Mouse (Mus musculus) forebrain, embryonic 12.5 days (tissue): Measurements from ENCODE around the gene Hoxa4. TPM values are rescaled to one million over a fixed set of nuclear protein-coding genes. Genes with fewer than 3 reads are reported as not detected.
A peak's percentile ranks its signal among the peaks of the same experiment; 100 is the strongest.

Experiments used
- ATAC-seq: fragments of 200-750 bp; cut with Nextera tagmentation; 2 replicates; pipeline ENCODE4 v1.8.0; 2017; ENCODE audit warnings: moderate TSS enrichment; ENCODE audit not compliant: low FRiP score
- H3K27ac ChIP-seq: fragments of 300-500 bp; sonication (generic); 2 replicates; pipeline ENCODE4 v1.5.1; 2016; ENCODE audit warnings: mild to moderate bottlenecking
- H3K27me3 ChIP-seq: fragments of 300-500 bp; sonication (generic); 2 replicates; pipeline ENCODE4 v1.6.1; 2016; ENCODE audit warnings: mild to moderate bottlenecking
- H3K36me3 ChIP-seq: fragments of 300-500 bp; sonication (generic); replicated peaks from 2 replicates; pipeline ENCODE4 v1.6.1; 2016; ENCODE audit warnings: mild to moderate bottlenecking
- H3K4me1 ChIP-seq: fragments of 300-500 bp; sonication (generic); 2 replicates; pipeline ENCODE4 v1.6.1; 2016
- H3K4me2 ChIP-seq: fragments of 300-500 bp; sonication (generic); 2 replicates; pipeline ENCODE4 v1.6.1; 2016; ENCODE audit warnings: mild to moderate bottlenecking, moderate library complexity
- H3K4me3 ChIP-seq: fragments of 300-500 bp; sonication (generic); replicated peaks from 2 replicates; pipeline ENCODE4 v1.5.1; 2016; ENCODE audit warnings: mild to moderate bottlenecking
- H3K9ac ChIP-seq: fragments of 300-500 bp; sonication (generic); 2 replicates; pipeline ENCODE4 v1.6.1; 2016; ENCODE audit warnings: mild to moderate bottlenecking
- H3K9me3 ChIP-seq: fragments of 300-500 bp; sonication (generic); 2 replicates; pipeline ENCODE4 v1.6.1; 2016
- WGBS: fragments of 180-500 bp; shearing (Covaris S2); methylation state at CpG from one replicate; pipeline ENCODE4 v1.1.7; 2016; 5-methylcytosine and 5-hydroxymethylcytosine counted together
- polyA plus RNA-seq: library from polyadenylated mRNA; unstranded; fragments of >200 nt; fragmentation: Nextera tagmentation; extraction: Ambion mirVana; gene quantifications from 2 replicates; pipeline ENCODE4 v1.2.1, GENCODE M21; 2016

The Hoxa4 gene
- polyA plus RNA-seq, 1 experiment from 2014 or later, result not detected

- no peak overlapping the region for H3K27ac ChIP-seq
- no peak overlapping the region for H3K4me3 ChIP-seq
- no peak overlapping the region for H3K9ac ChIP-seq
Observed at GRCm38 (mm10) chr6:52161336-52162092, 30.0 kb downstream of the Hoxa4 start.

GRCm38 (mm10) chr6:52160511-52161335, 30.8 kb downstream of the Hoxa4 start:
- WGBS, result under 1% methylated on average over 30 of the region's 30 CpGs
- H3K27ac ChIP-seq, result no peak overlapping the region
- no peak overlapping the region for H3K4me3 ChIP-seq
- no peaks in the 10 kb centered on the region for H3K9me3 ChIP-seq
- H3K4me2 ChIP-seq, result no peak overlapping the region
- peaks cover 97% of the 10 kb centered on the region for H3K27me3 ChIP-seq
- H3K9ac ChIP-seq, result no peak overlapping the region
- peaks cover 16% of the 10 kb centered on the region for H3K4me1 ChIP-seq
- H3K36me3 ChIP-seq, result no peaks in the 10 kb centered on the region
- ATAC-seq, result no peak

More at GRCm38 (mm10) chr6:52161336-52162092, 30.0 kb downstream of the Hoxa4 start:
- ATAC-seq, result no peak
- peaks cover 97% of the 10 kb centered on the region for H3K27me3 ChIP-seq
- peaks cover 16% of the 10 kb centered on the region for H3K4me1 ChIP-seq
- no peaks in the 10 kb centered on the region for H3K36me3 ChIP-seq
- H3K9me3 ChIP-seq, result no peaks in the 10 kb centered on the region
- 0% methylated on average over 8 of the region's 8 CpGs for WGBS
- H3K4me2 ChIP-seq, result no peak overlapping the region

- Histone ChIP-seq H3K36me3 (no peaks in the 10 kb centered on the region), H3K4me3 (no peak overlapping the region)
- WGBS, result 1% methylated on average over 9 of the region's 9 CpGs
Observed at GRCm38 (mm10) chr6:52159979-52160378, 31.6 kb downstream of the Hoxa4 start.

GRCm38 (mm10) chr6:52159164-52159761, 32.3 kb downstream of the Hoxa4 start:
- peak overlapping the region; percentile 99 for H3K4me2 ChIP-seq
- H3K27ac ChIP-seq, result no peak overlapping the region
- peak overlapping the region; percentile 55 for H3K4me3 ChIP-seq
- no peak overlapping the region for H3K9ac ChIP-seq
- H3K9me3 ChIP-seq, result no peaks in the 10 kb centered on the region
- H3K27me3 ChIP-seq, result peaks cover 97% of the 10 kb centered on the region
- H3K4me1 ChIP-seq, result peaks cover 16% of the 10 kb centered on the region
- 0 out of 2 replicates have a peak, but pooled peaks have one; percentile 23 for ATAC-seq
- H3K36me3 ChIP-seq, result no peaks in the 10 kb centered on the region
- WGBS, result 1% methylated on average over 12 of the region's 12 CpGs

More at GRCm38 (mm10) chr6:52159979-52160378, 31.6 kb downstream of the Hoxa4 start:
- no peak overlapping the region for H3K27ac ChIP-seq
- H3K9me3 ChIP-seq, result no peaks in the 10 kb centered on the region
- H3K4me2 ChIP-seq, result no peak overlapping the region
- H3K27me3 ChIP-seq, result peaks cover 97% of the 10 kb centered on the region
- H3K9ac ChIP-seq, result no peak overlapping the region
- peaks cover 16% of the 10 kb centered on the region for H3K4me1 ChIP-seq
- no peak for ATAC-seq

- Histone ChIP-seq H3K9ac (peak within 1 kb of the TSS; percentile 55), H3K36me3 (no peaks in the 10 kb centered on the region), H3K4me1 (peaks cover 16% of the 10 kb centered on the region), H3K9me3 (no peaks in the 10 kb centered on the region), H3K27me3 (peaks cover 97% of the 10 kb centered on the region), H3K4me3 (peak within 1 kb of the TSS; percentile 55), H3K27ac (no peak within 1 kb of the TSS), H3K4me2 (peak within 1 kb of the TSS; percentile 99)
- WGBS, result under 1% methylated on average over 55 of the region's 55 CpGs
- ATAC-seq, result peak; percentile 79; the same call in 1 of the 2 replicates
Observed at GRCm38 (mm10) chr6:52158276-52159051, 33.1 kb downstream of the Hoxa4 start, which contains the start of gene Hoxa1. Gene Hoxa1 (minus strand): TSS chr6:52158317.

- 1% methylated on average over 32 of the region's 32 CpGs for WGBS
Observed at GRCm38 (mm10) chr6:52157466-52158275, 33.9 kb downstream of the Hoxa4 start.

GRCm38 (mm10) chr6:52156551-52157200, 34.9 kb downstream of the Hoxa4 start:
- 1% methylated on average over 20 of the region's 20 CpGs for WGBS
- Histone ChIP-seq H3K9ac (no peak overlapping the region), H3K27ac (no peak overlapping the region), H3K4me2 (no peak overlapping the region), H3K36me3 (no peaks in the 10 kb centered on the region), H3K4me1 (peaks cover 16% of the 10 kb centered on the region), H3K9me3 (no peaks in the 10 kb centered on the region), H3K27me3 (peaks cover 99% of the 10 kb centered on the region), H3K4me3 (no peak overlapping the region)
- ATAC-seq, result no peak

More at GRCm38 (mm10) chr6:52157466-52158275, 33.9 kb downstream of the Hoxa4 start:
- Histone ChIP-seq H3K9ac (0 out of 2 replicates have a peak overlapping the region, but pooled peaks have one; percentile 55), H3K27ac (no peak overlapping the region), H3K9me3 (no peaks in the 10 kb centered on the region), H3K4me1 (peaks cover 16% of the 10 kb centered on the region), H3K27me3 (peaks cover 97% of the 10 kb centered on the region), H3K4me2 (peak overlapping the region; percentile 99), H3K36me3 (no peaks in the 10 kb centered on the region), H3K4me3 (peak overlapping the region; percentile 55)
- peak; percentile 14; the same call in 1 of the 2 replicates for ATAC-seq

GRCm38 (mm10) chr6:52155471-52155870, 36.1 kb downstream of the Hoxa4 start:
- 34% methylated on average over 3 of the region's 3 CpGs for WGBS
- H3K4me3 ChIP-seq, result no peak overlapping the region
- H3K27me3 ChIP-seq, result peaks cover 97% of the 10 kb centered on the region
- H3K27ac ChIP-seq, result no peak overlapping the region
- no peak overlapping the region for H3K9ac ChIP-seq
- ATAC-seq, result no peak
- H3K9me3 ChIP-seq, result no peaks in the 10 kb centered on the region
- no peaks in the 10 kb centered on the region for H3K36me3 ChIP-seq
- H3K4me1 ChIP-seq, result peaks cover 16% of the 10 kb centered on the region
- H3K4me2 ChIP-seq, result no peak overlapping the region

GRCm38 (mm10) chr6:52154044-52154443, 37.5 kb downstream of the Hoxa4 start:
- WGBS, result 2% methylated on average over 5 of the region's 5 CpGs
- Histone ChIP-seq H3K4me2 (no peak overlapping the region), H3K9ac (no peak overlapping the region), H3K4me3 (no peak overlapping the region), H3K9me3 (peaks cover 5% of the 10 kb centered on the region; the same call in 1 of the 2 replicates), H3K27ac (no peak overlapping the region), H3K27me3 (peaks cover 97% of the 10 kb centered on the region), H3K4me1 (peaks cover 13% of the 10 kb centered on the region), H3K36me3 (no peaks in the 10 kb centered on the region)
- no peak for ATAC-seq

- Histone ChIP-seq H3K9me3 (peaks cover 5% of the 10 kb centered on the region; the same call in 1 of the 2 replicates), H3K27ac (no peak overlapping the region), H3K27me3 (peaks cover 93% of the 10 kb centered on the region), H3K36me3 (no peaks in the 10 kb centered on the region), H3K4me2 (no peak overlapping the region), H3K4me1 (peaks cover 5% of the 10 kb centered on the region), H3K9ac (no peak overlapping the region), H3K4me3 (no peak overlapping the region)
- no peak for ATAC-seq
- under 1% methylated on average over 6 of the region's 6 CpGs for WGBS
Observed at GRCm38 (mm10) chr6:52153270-52153669, 38.3 kb downstream of the Hoxa4 start.
